Mouse (Mus musculus) lung, postnatal 0 days (tissue): Measurements from ENCODE around the gene Nrd1.

Experiments used
- CTCF ChIP-seq: IDR thresholded peaks from 2 replicates; pipeline ENCODE4 v1.5.1; 2016; ENCODE audit warnings: antibody characterized with exemption, mild to moderate bottlenecking
- EP300 ChIP-seq: IDR thresholded peaks from 2 replicates; pipeline ENCODE4 v1.6.1; 2016; ENCODE audit warnings: antibody characterized with exemption, mild to moderate bottlenecking, control low read depth

GRCm38 (mm10) chr4:108969517-108969916 lies 30.9 kb upstream of the Nrd1 start:
- TF ChIP-seq CTCF = no peak
- no peak for TF ChIP-seq EP300
